Mouse (Mus musculus) embryonic facial prominence, embryonic 10.5 days (tissue): Measurements from ENCODE around the gene 2210010C04Rik. TPM values are rescaled to one million over a fixed set of nuclear protein-coding genes. Genes with fewer than 3 reads are reported as not detected.
"Not testable (repeated sequence)": the region's sequence is repeated elsewhere in the genome, so short reads cannot be mapped to it uniquely, and the experiment has no call there.

Source experiments
- DNase-seq: peaks from one replicate; pipeline ENCODE4 v3.0.0-alpha.2; 2017; ENCODE audit warnings: low spot score
- H3K27ac ChIP-seq: fragments of 300-500 bp; sonication (generic); replicated peaks from 2 replicates; pipeline ENCODE4 v1.5.1; 2016; ENCODE audit warnings: mild to moderate bottlenecking
- H3K27me3 ChIP-seq: fragments of 300-500 bp; sonication (generic); replicated peaks from 2 replicates; pipeline ENCODE4 v1.6.1; 2016; ENCODE audit warnings: low read depth, mild to moderate bottlenecking; ENCODE audit not compliant: poor library complexity, severe bottlenecking
- H3K36me3 ChIP-seq: fragments of 300-500 bp; sonication (generic); replicated peaks from 2 replicates; pipeline ENCODE4 v1.6.1; 2016; ENCODE audit warnings: mild to moderate bottlenecking, moderate library complexity
- H3K4me1 ChIP-seq: fragments of 300-500 bp; sonication (generic); 2 replicates; pipeline ENCODE4 v1.6.1; 2016
- H3K4me3 ChIP-seq: fragments of 300-500 bp; sonication (generic); 2 replicates; pipeline ENCODE4 v1.5.1; 2016; ENCODE audit warnings: mild to moderate bottlenecking, moderate library complexity
- H3K9me3 ChIP-seq: fragments of 300-500 bp; sonication (generic); 2 replicates; pipeline ENCODE4 v1.6.1; 2016; ENCODE audit warnings: mild to moderate bottlenecking
- polyA plus RNA-seq: library from polyadenylated mRNA; unstranded; fragments of >200 nt; fragmentation: Nextera tagmentation; extraction: Ambion mirVana; gene quantifications from 2 replicates; pipeline ENCODE4 v1.2.1, GENCODE M21; 2016

2210010C04Rik gene
- polyA plus RNA-seq, 1 experiment from 2014 or later, result not detected

DNA sequence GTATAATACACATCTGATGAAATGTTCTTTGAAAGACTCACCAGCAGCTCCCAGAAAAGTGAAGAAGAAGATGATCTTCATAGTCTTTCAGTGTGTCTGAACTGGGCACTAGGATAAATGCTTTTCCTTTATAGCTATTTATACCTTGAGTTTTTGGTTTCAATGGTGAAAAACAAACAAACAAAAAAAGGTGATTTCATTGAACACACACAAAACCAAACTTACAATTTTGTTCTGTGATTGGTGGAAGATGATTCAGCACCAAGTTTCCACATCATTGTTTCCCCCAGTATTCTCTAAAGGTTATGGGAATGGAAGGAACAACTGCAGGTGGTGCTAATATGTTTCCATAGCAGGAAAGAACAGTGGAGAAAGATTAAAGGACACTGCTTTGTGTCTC, 35.9 kb downstream of the 2210010C04Rik start, which contains the start of gene Gm2663:
TSS of gene Gm2663 (minus strand) at position 101 of the 400 bp plus-strand sequence.
- not testable (repeated sequence) for DNase-seq, H3K36me3 ChIP-seq, H3K4me3 ChIP-seq, H3K9me3 ChIP-seq, H3K4me1 ChIP-seq, H3K27me3 ChIP-seq, H3K27ac ChIP-seq

Other genes with a start within 250 kb of the 2210010C04Rik start
- gene Moxd2, start 148.0 kb downstream of the 2210010C04Rik start, polyA plus RNA-seq, result not detected in 2 replicates
- not detected in 2 replicates for gene Prss58, start 135.1 kb downstream of the 2210010C04Rik start, polyA plus RNA-seq
- gene 1700074P13Rik, start 95.0 kb downstream of the 2210010C04Rik start, polyA plus RNA-seq, result not detected in 2 replicates
- gene Gm4744, start 83.6 kb downstream of the 2210010C04Rik start, polyA plus RNA-seq, result not detected in 2 replicates
- gene 1810009J06Rik, start 70.8 kb downstream of the 2210010C04Rik start, polyA plus RNA-seq, result not detected in 2 replicates
- not detected in 2 replicates for gene Gm2663, start 36.0 kb downstream of the 2210010C04Rik start, polyA plus RNA-seq